Mouse (Mus musculus): ENCODE results near the gene Dgkg.

Gene Dgkg

GRCm38 (mm10) chr16:22493396-22493795 is 163.6 kb downstream of the Dgkg start:
- DNase-seq = no peak

GRCm38 (mm10) chr16:22491446-22492166 is 165.4 kb downstream of the Dgkg start:
- DNase-seq = no peak

DNA sequence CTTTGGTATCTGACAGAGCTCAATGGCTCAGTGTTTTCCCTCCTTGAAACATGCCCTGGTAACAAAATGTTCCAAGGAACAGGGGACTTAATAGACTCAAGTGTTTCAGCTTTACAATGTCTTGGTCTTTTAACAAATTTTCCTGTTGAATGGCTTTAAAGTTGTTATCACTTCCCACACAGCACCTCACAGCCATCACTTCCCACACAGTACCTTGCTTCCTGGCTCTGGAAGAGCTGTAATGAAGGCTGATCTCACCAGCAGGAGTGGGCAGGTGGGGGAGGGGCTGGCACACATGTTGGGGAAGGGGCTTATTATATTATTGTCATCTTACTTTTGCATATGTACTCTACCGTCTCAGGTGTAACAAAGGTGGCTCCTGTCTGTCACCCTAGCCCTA is 173.1 kb downstream of the Dgkg start:
- no peak for DNase-seq

- DNase-seq = no peak
These were observed 177.7 kb downstream of the Dgkg start for GRCm38 (mm10) chr16:22479322-22479721.

GRCm38 (mm10) chr16:22471728-22472127 is 185.3 kb downstream of the Dgkg start:
- peak; percentile 62 for DNase-seq

GRCm38 (mm10) chr16:22469385-22469784 is 187.6 kb downstream of the Dgkg start:
- DNase-seq = no peak

DNA sequence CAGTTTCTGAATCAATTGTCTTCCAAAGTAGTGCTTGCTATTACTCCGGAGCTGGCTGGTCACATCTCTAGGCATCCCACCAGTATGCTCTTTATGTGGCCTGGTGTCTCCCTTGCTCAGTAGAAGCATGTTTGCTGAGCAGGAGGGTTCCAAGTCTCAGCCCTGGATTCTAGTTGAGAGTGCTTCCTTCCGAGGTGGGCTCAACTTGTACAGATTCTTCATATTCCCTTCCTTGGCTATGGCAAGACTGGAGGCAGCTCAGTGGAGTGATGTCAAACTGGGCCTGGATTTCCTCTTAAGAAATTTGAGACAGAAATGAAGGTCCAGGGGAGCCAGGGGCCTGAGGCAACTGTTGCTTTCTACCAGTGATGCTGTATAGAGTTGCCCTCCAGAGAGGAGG is 189.9 kb downstream of the Dgkg start:
- DNase-seq = no peak

GRCm38 (mm10) chr16:22466381-22466780 is 190.6 kb downstream of the Dgkg start:
- DNase-seq = no peak

DNA sequence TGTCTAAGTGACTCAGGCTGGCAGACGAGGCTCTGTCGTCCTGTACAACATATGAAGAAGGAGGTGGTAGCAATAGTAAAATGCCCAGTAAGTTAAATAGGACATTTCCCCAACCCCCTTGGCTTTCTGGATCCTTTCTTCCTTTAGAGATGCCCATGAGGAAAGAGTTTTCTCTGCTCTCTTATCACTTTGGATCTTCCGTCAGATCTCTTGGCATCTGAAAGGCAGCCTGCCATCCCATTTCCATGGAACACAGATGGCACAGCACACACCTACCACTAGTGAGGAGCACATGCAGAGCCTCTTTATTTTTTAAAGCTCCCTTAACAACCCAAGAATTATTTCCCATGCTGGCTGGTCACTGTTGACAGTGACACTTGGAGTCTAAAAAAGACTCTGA is 194.8 kb downstream of the Dgkg start:
- no peak for DNase-seq

DNA sequence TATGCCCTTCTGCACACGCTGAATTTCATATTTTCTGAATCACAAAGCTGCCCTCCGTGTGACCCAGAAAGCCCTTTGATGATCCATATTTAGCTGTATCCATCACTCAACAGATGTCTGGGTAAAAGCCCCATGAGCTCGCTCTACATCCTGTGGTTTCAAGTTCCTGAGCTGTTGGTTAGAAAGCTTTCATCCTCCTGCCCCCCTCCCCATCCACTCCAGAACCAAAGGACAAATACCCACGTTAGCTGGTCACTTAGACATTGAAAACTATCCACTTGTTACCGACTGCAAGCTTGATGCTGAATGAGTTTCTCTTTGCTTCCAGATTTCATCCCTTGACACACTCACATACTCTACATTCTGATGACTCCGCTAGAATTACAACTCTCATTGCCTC is 195.3 kb downstream of the Dgkg start:
- no peak for DNase-seq

DNA sequence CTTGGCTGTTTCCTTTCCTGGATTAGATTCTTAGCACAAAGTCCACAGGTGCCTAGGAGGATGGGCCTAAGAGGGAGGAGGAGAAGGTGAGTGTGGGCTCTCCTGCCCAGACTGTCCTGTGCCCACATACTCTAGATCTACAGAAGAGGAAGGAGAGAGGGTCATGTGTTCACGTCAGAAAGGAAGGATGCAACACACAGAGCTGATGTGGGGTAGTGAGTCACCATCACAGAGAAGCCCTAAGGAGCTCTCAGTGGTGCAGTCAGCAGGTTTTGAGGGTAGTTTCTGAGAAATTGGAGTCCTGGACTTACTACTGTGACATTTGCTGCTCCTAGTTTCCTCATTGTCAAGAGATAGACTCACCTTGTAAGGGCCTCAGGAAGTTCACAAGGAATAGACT is 196.1 kb downstream of the Dgkg start:
- no peak for DNase-seq

DNA sequence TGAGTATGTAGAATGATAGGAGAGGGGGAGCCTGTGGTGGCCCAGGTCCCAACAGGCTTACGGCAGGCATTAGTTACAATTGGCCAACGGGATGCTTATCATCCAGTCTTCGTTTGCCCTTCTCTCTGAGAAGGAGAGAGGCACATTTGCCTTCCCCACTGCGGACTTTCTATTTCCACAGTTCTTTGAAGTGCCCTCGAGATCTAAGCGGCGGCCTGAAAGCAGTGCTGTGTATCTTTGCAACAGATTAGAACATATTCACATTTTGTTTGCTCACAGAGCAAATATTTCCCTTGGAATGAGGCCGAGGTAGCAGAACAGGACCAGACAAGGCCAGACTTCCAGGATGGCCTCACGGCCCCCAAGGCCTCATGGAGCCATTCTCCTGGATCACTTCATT is 204.9 kb downstream of the Dgkg start:
- no peak for DNase-seq

GRCm38 (mm10) chr16:22448093-22448492 is 208.9 kb downstream of the Dgkg start:
- no peak for DNase-seq

DNA sequence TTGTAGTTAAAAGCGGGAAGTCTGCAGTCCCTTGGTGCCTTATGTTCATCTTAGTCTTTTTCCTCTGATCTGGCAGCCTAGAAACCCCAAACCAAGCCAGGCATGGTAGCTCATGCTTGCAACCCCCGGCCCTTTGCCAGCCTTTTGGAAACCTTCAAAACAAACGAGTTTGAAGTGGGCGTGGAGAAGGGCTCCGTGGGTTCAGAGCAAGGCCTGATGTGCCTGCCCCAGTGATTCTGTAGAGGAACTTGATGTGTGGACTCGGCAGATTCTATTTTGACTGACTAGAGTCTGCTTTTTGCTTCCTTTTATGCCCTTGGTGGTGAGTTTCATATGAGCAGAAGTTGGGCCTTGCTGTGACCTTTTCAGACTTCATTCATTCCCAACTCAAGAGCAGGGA is 212.2 kb downstream of the Dgkg start:
- DNase-seq = no peak

GRCm38 (mm10) chr16:22442202-22442601 is 214.8 kb downstream of the Dgkg start:
- DNase-seq = no peak

DNA sequence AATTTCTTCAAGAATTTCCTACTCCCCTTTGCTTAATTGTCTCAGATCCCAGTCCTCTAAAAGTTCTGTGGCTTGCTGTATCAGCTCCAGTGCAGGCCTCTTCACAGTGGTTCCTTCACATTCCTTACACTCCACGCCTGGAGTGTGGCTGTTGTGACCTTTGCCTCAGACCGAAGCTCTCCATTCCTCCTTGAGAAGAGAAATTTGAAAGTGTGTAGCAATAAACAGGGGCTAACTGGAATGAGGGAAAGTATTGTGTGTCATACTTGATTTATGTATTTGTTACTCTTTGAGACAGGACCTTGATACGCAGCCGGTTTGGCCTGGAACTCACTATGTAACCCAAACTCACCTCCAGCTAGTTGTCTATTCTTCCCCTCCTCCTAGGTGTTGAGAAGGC is 215.7 kb downstream of the Dgkg start:
- DNase-seq = no peak

DNA sequence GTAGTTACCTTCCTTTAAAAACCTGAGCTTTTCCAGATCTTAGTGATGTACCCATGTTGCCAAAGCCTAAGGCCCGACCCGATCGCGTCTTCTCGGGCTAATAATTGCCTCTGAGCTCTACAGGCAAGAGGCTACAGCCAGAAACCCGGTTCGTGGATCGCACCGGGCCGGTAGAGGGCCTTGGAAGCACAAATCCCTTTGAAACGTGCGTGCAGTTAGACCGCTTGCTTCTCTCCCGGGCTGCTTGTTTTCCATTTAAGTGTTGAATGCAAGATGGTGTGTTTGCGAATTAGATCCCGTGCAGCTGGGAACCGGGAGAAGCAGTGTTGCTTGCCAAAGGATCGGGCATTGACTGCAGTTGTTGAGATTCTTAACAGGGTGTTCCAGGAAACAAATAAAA is 216.8 kb downstream of the Dgkg start:
- DNase-seq = peak; percentile 71

DNA sequence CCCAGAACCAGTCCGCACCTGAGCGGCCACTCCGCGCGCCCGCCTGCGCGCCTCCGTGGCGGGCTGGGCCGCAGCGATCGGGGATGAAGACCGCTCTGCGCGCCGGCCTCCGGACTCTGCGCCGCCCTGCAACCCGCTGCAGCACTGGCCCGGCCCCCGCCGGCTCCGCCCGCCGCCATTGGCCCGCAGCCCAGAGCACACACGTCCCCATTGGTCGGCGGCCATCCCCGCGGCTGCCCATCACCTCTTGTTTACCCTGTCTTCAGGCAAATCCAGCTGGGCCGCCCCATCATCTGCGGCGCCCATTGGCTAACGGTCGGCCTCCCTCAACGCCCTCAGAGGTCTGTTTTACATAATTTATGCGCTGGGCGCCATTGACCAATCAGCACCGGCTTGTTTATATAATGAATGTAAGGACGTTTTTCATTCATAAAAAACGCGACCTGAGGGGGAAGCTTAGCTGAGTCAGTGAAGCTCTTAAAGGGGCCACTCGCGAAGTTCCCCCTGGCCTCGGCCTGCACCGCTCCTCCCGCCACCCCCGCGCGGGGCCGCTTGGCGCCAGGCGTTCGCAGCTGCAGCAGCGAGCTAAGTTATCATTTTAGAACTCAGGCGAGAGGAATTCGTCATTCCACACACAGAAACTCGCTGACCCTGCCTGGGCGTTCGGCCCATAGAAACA is 217.4 kb downstream of the Dgkg start, which contains the start of gene Etv5:
Gene Etv5 (minus strand): TSS at position 221 of the 679 bp plus-strand sequence.
- peak; percentile 98 for DNase-seq

DNA sequence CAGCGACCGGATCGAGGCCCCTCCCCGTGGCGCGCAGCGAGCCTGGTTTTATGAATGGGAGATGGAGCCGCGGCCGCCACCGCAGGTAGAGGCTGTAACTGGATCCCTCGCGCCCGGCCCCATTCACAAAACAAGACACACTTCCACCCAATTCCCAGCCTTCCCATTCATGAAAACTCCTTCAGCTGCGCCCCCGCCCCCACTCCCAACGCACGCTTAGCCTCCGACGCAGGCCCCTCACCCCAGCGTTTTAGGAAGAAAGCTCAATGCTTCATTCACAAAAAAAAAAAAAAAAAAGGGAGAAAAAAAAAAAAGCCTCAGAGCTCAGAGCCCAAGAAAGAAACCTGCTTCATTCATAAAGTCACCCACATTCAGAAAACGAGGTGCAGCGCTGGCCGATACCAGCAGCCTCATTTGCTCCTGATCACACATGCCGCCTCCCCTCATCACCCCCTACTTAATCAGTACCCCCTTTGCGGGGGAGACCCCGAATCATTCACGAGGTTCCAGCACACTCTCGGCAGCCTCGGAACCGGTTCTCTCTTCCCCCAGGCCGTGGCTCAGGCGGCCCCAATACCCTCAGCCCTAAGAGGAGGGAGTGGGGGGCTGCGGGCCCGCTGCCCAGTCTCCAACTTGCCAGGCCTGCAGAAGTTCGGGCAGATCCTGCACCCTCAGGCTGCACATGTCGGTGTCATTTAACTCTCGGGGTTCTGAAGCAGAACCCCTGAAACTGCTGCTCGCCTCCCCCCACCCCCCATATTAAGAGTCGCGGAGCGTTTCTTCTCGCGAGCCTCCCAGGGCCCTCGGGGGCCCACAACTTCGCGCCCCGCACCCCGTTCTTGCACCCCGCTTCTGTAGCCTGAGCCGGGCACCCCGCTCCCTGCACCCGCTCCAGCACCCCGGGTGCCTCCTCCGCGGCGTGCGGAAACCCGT is 218.3 kb downstream of the Dgkg start:
- peak; percentile 74 for DNase-seq

- no peak for DNase-seq
These were observed 220.9 kb downstream of the Dgkg start for GRCm38 (mm10) chr16:22436106-22436505.

DNA sequence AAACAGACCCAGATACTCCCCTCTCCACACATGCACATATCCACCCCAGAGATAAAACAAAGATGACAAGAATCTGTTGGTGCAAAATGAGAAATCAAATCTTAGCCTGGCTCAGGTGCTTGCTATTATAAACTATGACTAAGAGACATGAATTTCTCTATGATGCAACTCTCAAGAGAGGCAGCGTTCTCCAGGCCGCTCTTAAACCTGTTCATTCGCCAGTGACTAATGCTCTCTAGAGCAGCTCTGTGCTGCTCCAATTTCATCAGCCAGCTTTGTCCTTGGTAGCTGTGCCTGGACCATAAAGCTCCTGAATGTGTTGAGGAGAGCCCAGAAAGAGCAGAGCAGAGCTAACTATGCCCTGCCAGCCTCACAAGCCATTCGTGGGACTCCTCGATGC is 222.5 kb downstream of the Dgkg start:
- no peak for DNase-seq

GRCm38 (mm10) chr16:22433944-22434343 is 223.1 kb downstream of the Dgkg start:
- DNase-seq = no peak

- DNase-seq = no peak
These were observed 225.2 kb downstream of the Dgkg start for GRCm38 (mm10) chr16:22431773-22432172.

- no peak for DNase-seq
These were observed 225.7 kb downstream of the Dgkg start for GRCm38 (mm10) chr16:22431335-22431734.

All from kidney, adult 18-20 months (tissue).